ENCODE assay signal across 24 mouse cellular contexts in genomic region chr4:131743031-131743430, GRCm38 (mm10).
A peak's percentile ranks its signal among the peaks of the same experiment; 100 is the strongest.
DNase-seq lines count a peak whose midpoint lies in the region; ATAC-seq and TF ChIP-seq lines count a peak whose summit lies in the region.
"Had no signal": no experiment of that assay in that cellular context is flagged by ENCODE, and none has a peak within 500 bp of the region (broad histone marks: within the 10 kb centered on the region; RNA-seq: fewer than 3 reads in every experiment).

No protein-coding gene starts in this region.

- 0 out of 2 replicates have a peak, but pooled peaks cover 3% of the 10 kb centered on the region for H3K4me1 ChIP-seq in intestine, postnatal 0 days (replicated peaks; ENCODE audit: control insufficient read depth, insufficient read depth, low read length)
- H3K4me1 ChIP-seq in intestine, embryonic 15.5 days (replicated peaks): 0 out of 2 replicates have a peak, but pooled peaks cover 10% of the 10 kb centered on the region
- H3K4me1 ChIP-seq in lung, embryonic 16.5 days (replicated peaks; ENCODE audit: control insufficient read depth, insufficient read depth, low read length): peaks cover 4% of the 10 kb centered on the region
- no peaks in the 10 kb centered on the region; the same call in 1 of the 2 replicates for H3K4me1 ChIP-seq in small intestine, adult 2 months (ENCODE audit: control insufficient read depth, insufficient read depth, insufficient read length, low read length)
- H3K4me1 ChIP-seq in hindbrain, embryonic 11.5 days (replicated peaks; ENCODE audit: control insufficient read depth, insufficient read depth, low read length): no peaks in the 10 kb centered on the region
- H3K4me1 ChIP-seq: forebrain, embryonic 13.5 days; neural tube, embryonic 15.5 days had no signal

- TF ChIP-seq CTCF in intestine, postnatal 0 days (IDR thresholded peaks at IDR 0.05; ENCODE audit: low read depth): no peak
- no peak for TF ChIP-seq CTCF in small intestine, adult 2 months (IDR thresholded peaks at IDR 0.05; ENCODE audit: extremely low read depth, insufficient read length, insufficient replicate concordance, low read depth, low read length)

- H3K4me2 ChIP-seq in intestine, postnatal 0 days (replicated peaks; ENCODE audit: low read depth): no peak overlapping the region
- H3K4me2 ChIP-seq in intestine, embryonic 15.5 days (replicated peaks): no peak overlapping the region
- H3K4me2 ChIP-seq in lung, embryonic 16.5 days (ENCODE audit: low read depth, low read length): no peak overlapping the region
- H3K4me2 ChIP-seq in hindbrain, embryonic 11.5 days (replicated peaks; ENCODE audit: low read depth, low read length): no peak overlapping the region
- H3K4me2 ChIP-seq: forebrain, embryonic 13.5 days; heart, embryonic 12.5 days; hindbrain, embryonic 14.5 days; neural tube, embryonic 15.5 days had no signal

- H3K9me3 ChIP-seq in intestine, postnatal 0 days (ENCODE audit: control insufficient read depth): no peaks in the 10 kb centered on the region
- no peaks in the 10 kb centered on the region for H3K9me3 ChIP-seq in intestine, embryonic 15.5 days
- H3K9me3 ChIP-seq in lung, embryonic 16.5 days (ENCODE audit: control insufficient read depth, low read length): no peaks in the 10 kb centered on the region
- H3K9me3 ChIP-seq in hindbrain, embryonic 11.5 days (ENCODE audit: control insufficient read depth, low read length): no peaks in the 10 kb centered on the region
- H3K9me3 ChIP-seq: forebrain, embryonic 13.5 days; heart, embryonic 12.5 days; neural tube, embryonic 15.5 days had no signal

- peak; percentile 50 to 63 for DNase-seq in lung, adult 18-20 months
- DNase-seq in lung, postnatal 14 days: no peak
- no peak for DNase-seq in hindbrain, embryonic 11.5 days (ENCODE audit: low spot score)
- DNase-seq: cerebellum, adult 11 months; cerebellum, adult 9-10 months; cerebellum, postnatal 36 days; heart, adult 11 months; kidney, adult 8-10 months; liver; midbrain, embryonic 14.5 days; right cerebral cortex, postnatal 25 days; spleen, adult 18-20 months; thymus, postnatal 14 days had no signal

- H3K9ac ChIP-seq in intestine, postnatal 0 days (ENCODE audit: low read depth, low read length): no peak overlapping the region; the same call in 1 of the 2 replicates
- no peak overlapping the region for H3K9ac ChIP-seq in intestine, embryonic 15.5 days
- no peak overlapping the region for H3K9ac ChIP-seq in lung, embryonic 16.5 days (ENCODE audit: low read length)
- no peak overlapping the region for H3K9ac ChIP-seq in hindbrain, embryonic 11.5 days (ENCODE audit: low read depth, low read length)
- H3K9ac ChIP-seq: forebrain, embryonic 13.5 days; heart, embryonic 12.5 days; hindbrain, embryonic 14.5 days; liver, embryonic 14.5 days; neural tube, embryonic 15.5 days had no signal

- 53% methylated on average over 13 of the region's 13 CpGs for WGBS in intestine, postnatal 0 days
- WGBS in intestine, embryonic 15.5 days: 51% methylated on average over 13 of the region's 13 CpGs
- WGBS in lung, embryonic 16.5 days: 55% methylated on average over 13 of the region's 13 CpGs
- WGBS in small intestine, adult 2 months: 49% methylated on average over 13 of the region's 13 CpGs
- whole genome bisulfite sequencing in hindbrain, embryonic 11.5 days: 80% methylated on average over 13 of the region's 13 CpGs

- H3K27ac ChIP-seq in intestine, postnatal 0 days (ENCODE audit: low read depth, low read length): peak overlapping the region; percentile 41; the same call in 1 of the 2 replicates
- H3K27ac ChIP-seq in intestine, embryonic 15.5 days: no peak overlapping the region
- H3K27ac ChIP-seq in lung, embryonic 16.5 days (ENCODE audit: low read length): peak overlapping the region; percentile 19; the same call in 1 of the 2 replicates
- peak overlapping the region; percentile 56 for H3K27ac ChIP-seq in small intestine, adult 2 months (ENCODE audit: insufficient read depth, low read depth, low read length)
- no peak overlapping the region for H3K27ac ChIP-seq in hindbrain, embryonic 11.5 days (ENCODE audit: low read depth, low read length)
- H3K27ac ChIP-seq: forebrain, embryonic 13.5 days; hindbrain, embryonic 14.5 days; liver, embryonic 14.5 days; macrophage; neural tube, embryonic 15.5 days had no signal

- H3K4me3 ChIP-seq in intestine, postnatal 0 days (ENCODE audit: low read depth, low read length): no peak overlapping the region
- H3K4me3 ChIP-seq in intestine, embryonic 15.5 days (replicated peaks): no peak overlapping the region
- H3K4me3 ChIP-seq in lung, embryonic 16.5 days (ENCODE audit: low read length): no peak overlapping the region
- H3K4me3 ChIP-seq in small intestine, adult 2 months (ENCODE audit: low read depth, low read length): no peak overlapping the region
- no peak overlapping the region for H3K4me3 ChIP-seq in hindbrain, embryonic 11.5 days (ENCODE audit: low read depth, low read length)
- H3K4me3 ChIP-seq: forebrain, embryonic 13.5 days; heart, embryonic 12.5 days; neural tube, embryonic 15.5 days had no signal

- no peak for TF ChIP-seq POLR2A in small intestine, adult 2 months (IDR thresholded peaks at IDR 0.05; ENCODE audit: low read depth, low read length)

- H3K27me3 ChIP-seq in intestine, postnatal 0 days (replicated peaks; ENCODE audit: control insufficient read depth, insufficient read depth, low read length): no peaks in the 10 kb centered on the region
- H3K27me3 ChIP-seq in intestine, embryonic 15.5 days (replicated peaks): no peaks in the 10 kb centered on the region
- H3K27me3 ChIP-seq in lung, embryonic 16.5 days (ENCODE audit: control insufficient read depth, insufficient read depth, low read depth, low read length): no peaks in the 10 kb centered on the region
- no peaks in the 10 kb centered on the region for H3K27me3 ChIP-seq in small intestine, adult 2 months (ENCODE audit: control insufficient read depth, insufficient read depth, low read length)
- no peaks in the 10 kb centered on the region for H3K27me3 ChIP-seq in hindbrain, embryonic 11.5 days (ENCODE audit: control insufficient read depth, insufficient read depth, low read length)
- H3K27me3 ChIP-seq: forebrain, embryonic 13.5 days; heart, embryonic 12.5 days; neural tube, embryonic 15.5 days had no signal

- no peaks in the 10 kb centered on the region for H3K36me3 ChIP-seq in intestine, postnatal 0 days (ENCODE audit: control insufficient read depth, insufficient read depth)
- H3K36me3 ChIP-seq in intestine, embryonic 15.5 days: no peaks in the 10 kb centered on the region
- H3K36me3 ChIP-seq in lung, embryonic 16.5 days (ENCODE audit: control insufficient read depth, insufficient read depth, low read length): no peaks in the 10 kb centered on the region
- H3K36me3 ChIP-seq in small intestine, adult 2 months (ENCODE audit: control insufficient read depth, insufficient read depth, low read length): no peaks in the 10 kb centered on the region
- no peaks in the 10 kb centered on the region for H3K36me3 ChIP-seq in hindbrain, embryonic 11.5 days (ENCODE audit: control insufficient read depth, insufficient read depth, low read length)
- H3K36me3 ChIP-seq: heart, embryonic 12.5 days; neural tube, embryonic 15.5 days had no signal

- no peak for ATAC-seq in intestine, postnatal 0 days
- ATAC-seq in intestine, embryonic 15.5 days: no peak
- ATAC-seq in lung, embryonic 16.5 days (ENCODE audit: low read depth): no peak
- ATAC-seq in hindbrain, embryonic 11.5 days (ENCODE audit: low FRiP score): no peak
- ATAC-seq: forebrain, embryonic 13.5 days; Patski had no signal

Comparison
In these comparisons a context has a peak if more than half of its experiments do, and no peak if none do; other contexts are left out.
1. H3K27ac ChIP-seq: peak in intestine, postnatal 0 days (single experiment), lung, embryonic 16.5 days (single experiment) and small intestine, adult 2 months (single experiment); none in intestine, embryonic 15.5 days (single experiment) and hindbrain, embryonic 11.5 days (single experiment).
2. DNase-seq: peak in lung, adult 18-20 months (2 of 2); none in lung, postnatal 14 days (single experiment) and hindbrain, embryonic 11.5 days (single experiment).